Mouse (Mus musculus): Measurements from ENCODE around the gene Pex16. TPM values are rescaled to one million over a fixed set of nuclear protein-coding genes. Genes with fewer than 3 reads are reported as not detected.

Pex16 gene
- polyA plus RNA-seq, 1 experiment from 2014 or later: 26.5 TPM

Small RNAs within 50 kb of the gene (microRNA-seq; reads per million reads assigned to microRNA genes)
- gene Mir7000: 0.66 reads per million

Other genes with a start within 250 kb of the Pex16 start
- gene Large2, start 193 bp downstream of the Pex16 start, polyA plus RNA-seq (2016; fragmentation: Nextera tagmentation; extraction: Ambion mirVana): 1.8 and 2.6 TPM in 2 replicates
- 5.8 and 7.3 TPM in 2 replicates for gene 1700029I15Rik, start 7.9 kb downstream of the Pex16 start, polyA plus RNA-seq (2016; fragmentation: Nextera tagmentation; extraction: Ambion mirVana)
- 144 and 154 TPM in 2 replicates for gene Mapk8ip1, start 26.6 kb downstream of the Pex16 start, polyA plus RNA-seq (2016; fragmentation: Nextera tagmentation; extraction: Ambion mirVana)
- gene Cry2, start 59.4 kb downstream of the Pex16 start, polyA plus RNA-seq (2016; fragmentation: Nextera tagmentation; extraction: Ambion mirVana): 32.7 and 33.6 TPM in 2 replicates
- 10.1 and 11.6 TPM in 2 replicates for gene Slc35c1, start 85.9 kb downstream of the Pex16 start, polyA plus RNA-seq (2016; fragmentation: Nextera tagmentation; extraction: Ambion mirVana)
- gene Chst1, start 225.0 kb downstream of the Pex16 start, polyA plus RNA-seq (2016; fragmentation: Nextera tagmentation; extraction: Ambion mirVana): 8.4 and 10.8 TPM in 2 replicates

Measured in neural tube, embryonic 12.5 days (tissue).